Mouse (Mus musculus) heart, adult 2 months (tissue): Measurements from ENCODE around the gene Capn7.

Experiments
- CTCF ChIP-seq: fragments of 200-600 bp; IDR thresholded peaks from 2 replicates; pipeline ENCODE4 v1.8.1; 2022; ENCODE audit warnings: antibody characterized with exemption, mild to moderate bottlenecking, moderate library complexity
- POLR2A ChIP-seq: fragments of 200-500 bp; IDR thresholded peaks from 2 replicates; pipeline ENCODE4 v1.6.1; 2011; ENCODE audit warnings: mild to moderate bottlenecking, low read depth, low read length, control low read depth; ENCODE audit not compliant: insufficient read depth

DNA sequence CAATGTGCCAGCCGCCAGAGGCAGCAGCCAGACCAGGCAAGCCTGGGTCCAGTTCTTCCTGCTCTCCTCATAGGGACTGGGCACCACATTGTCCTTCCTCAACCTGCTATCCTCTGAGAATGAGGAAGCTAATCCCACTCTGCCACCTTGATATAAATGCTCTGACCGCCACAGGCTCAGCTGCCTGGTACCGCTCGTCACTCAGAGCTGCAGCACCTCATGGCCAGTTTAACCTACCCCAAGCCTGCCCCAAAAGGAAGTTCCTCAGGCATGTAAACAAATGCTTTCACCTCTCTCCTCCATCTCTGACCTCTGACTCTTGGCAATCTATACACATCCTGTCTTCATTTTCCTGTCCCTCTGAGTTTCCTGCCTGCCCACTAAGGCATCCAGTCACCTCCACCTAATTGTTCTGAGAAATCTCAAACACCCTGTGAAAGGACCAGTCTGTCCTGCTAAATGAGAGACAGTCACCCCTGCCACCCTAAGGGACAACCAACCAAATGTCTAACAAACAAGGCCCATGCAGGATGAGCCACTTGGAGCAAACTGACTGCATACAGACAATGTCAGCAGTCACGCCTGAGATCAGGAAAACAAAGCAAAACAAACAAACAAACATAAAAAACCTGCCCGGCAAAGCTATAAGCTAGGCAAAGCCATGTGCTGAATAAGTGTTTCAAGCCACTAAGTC lies 71.6 kb downstream of the Capn7 start:
- no peak for TF ChIP-seq CTCF
- no peak for TF ChIP-seq POLR2A
